Mouse (Mus musculus): ENCODE measurements around the gene Stard7. TPM values are rescaled to one million over a fixed set of nuclear protein-coding genes. Genes with fewer than 3 reads are reported as not detected.

The Stard7 gene
- 61.9 TPM for total RNA-seq (2023)

DNA sequence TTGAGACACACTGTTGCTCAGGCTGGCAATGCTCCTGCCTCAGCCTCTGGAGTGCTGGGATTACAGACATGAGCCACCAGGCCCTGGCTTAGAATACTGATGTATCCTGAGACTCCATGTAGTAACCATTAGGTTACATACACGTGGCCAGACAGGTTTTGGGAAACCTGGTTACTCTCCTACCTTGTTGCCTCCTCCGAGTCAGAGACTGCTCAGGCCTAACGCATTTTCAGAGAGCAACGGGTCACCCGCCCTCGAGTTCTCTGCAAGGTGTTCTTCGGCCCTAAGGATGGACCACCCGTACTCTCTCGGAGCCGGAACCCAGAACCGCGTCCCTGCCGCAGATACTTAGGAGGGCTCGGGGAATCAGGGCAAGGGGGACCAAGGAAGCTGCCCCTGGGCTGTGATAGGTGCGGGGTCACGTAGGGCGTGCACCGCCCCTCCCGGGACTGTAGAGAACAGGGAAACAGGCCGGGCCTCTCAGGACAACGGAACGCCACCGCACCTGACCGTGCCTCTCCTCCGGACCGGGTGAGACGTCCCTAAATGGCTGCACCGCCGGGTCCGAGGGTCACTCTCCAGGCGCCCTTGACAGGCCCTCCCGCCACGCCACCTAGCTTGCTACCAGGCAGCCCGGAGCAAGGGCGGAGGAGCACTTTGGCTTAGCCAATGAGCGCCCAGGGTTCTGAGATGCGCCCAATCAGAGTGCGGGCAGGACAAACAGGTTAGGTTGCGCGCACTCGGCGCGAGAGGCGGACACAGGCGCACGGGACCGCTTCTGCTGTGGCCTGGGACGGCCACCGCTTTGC lies at the start of gene Stard7:
Gene Stard7 (plus strand): TSS at position 728 of the 809 bp plus-strand sequence.

GRCm38 (mm10) chr2:127247592-127248333 lies 22.3 kb upstream of the Stard7 start, which contains the start of the genes Ciao1 and Tmem127:
Gene Ciao1 (minus strand): TSS chr2:127247816.
Gene Tmem127 (plus strand): TSS chr2:127247908.

DNA sequence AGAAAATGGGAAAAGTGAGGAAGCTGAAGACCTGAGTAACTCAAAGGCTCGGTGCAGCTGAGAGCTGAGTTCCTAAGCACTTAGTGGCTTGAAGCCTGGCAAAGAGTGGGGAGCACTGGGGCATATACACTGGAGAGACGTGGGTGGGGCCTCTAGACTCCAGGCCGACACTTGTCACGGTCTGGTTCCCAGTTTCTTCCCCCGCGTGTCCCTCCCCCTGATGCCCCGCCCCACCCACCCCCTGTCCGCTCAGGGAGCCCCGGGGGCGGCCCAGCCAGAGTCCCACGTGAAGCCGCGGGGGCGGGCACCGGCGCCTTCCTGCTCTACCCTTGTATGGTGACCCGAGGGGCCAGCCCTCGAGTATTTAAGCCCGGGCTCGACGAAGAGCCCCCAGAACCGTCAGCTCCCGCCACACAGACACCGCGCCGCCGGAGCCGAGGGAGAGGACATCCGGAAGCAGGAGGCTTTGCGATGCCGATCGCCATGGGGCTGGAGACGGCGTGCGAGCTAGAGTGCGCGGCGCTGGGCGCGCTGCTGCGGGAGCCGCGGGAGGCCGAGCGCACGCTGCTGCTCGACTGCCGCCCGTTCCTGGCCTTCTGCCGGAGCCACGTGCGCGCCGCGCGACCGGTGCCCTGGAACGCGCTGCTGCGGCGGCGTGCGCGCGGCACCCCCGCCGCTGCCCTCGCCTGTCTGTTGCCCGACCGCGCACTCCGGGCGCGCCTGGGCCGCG lies 65.9 kb downstream of the Stard7 start, which contains the start of gene Dusp2:
Gene Dusp2 (plus strand): TSS at position 393 of the 730 bp plus-strand sequence.

DNA sequence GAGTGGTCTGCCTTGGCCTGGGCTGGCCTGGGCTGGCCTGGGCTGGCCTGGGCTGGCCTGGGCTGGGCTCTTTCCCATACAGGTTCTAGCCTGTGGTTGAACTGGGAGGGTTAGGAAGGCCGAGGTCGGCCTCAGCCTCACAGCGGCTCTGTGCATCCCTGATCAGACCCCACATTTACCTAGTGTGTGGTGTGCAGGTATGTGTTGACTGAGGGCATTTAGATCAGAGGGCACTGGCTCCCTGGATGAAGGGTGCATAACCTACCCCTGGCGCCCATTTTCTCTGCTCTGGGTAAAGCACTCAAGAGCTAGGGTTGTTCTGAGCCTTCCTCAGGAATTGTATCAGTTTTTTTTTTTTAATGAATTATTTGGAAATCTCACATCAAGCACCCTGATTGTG lies 68.4 kb downstream of the Stard7 start, which contains the start of gene Astl:
Gene Astl (plus strand): TSS at position 224 of the 400 bp plus-strand sequence.

Other genes starting within 250 kb of the Stard7 start
- 16.3 TPM for gene Blvra, start 199.6 kb upstream of the Stard7 start, total RNA-seq (2023)
- gene Ncaph, start 136.3 kb upstream of the Stard7 start, total RNA-seq (2023) = 3.3 TPM
- gene Itpripl1, start 126.8 kb upstream of the Stard7 start, total RNA-seq (2023) = 17.2 TPM
- gene 1810024B03Rik, start 61.9 kb upstream of the Stard7 start, total RNA-seq (2023) = 1.5 TPM
- 159 TPM for gene Snrnp200, start 61.8 kb upstream of the Stard7 start, total RNA-seq (2023)
- 46.3 TPM for gene Ciao1, start 22.4 kb upstream of the Stard7 start, total RNA-seq (2023)
- gene Tmem127, start 22.3 kb upstream of the Stard7 start, total RNA-seq (2023) = 50.3 TPM
- gene Dusp2, start 65.9 kb downstream of the Stard7 start, total RNA-seq (2023) = 588 TPM
- 0.70 TPM for gene Astl, start 68.4 kb downstream of the Stard7 start, total RNA-seq (2023)
- not detected for gene Adra2b, start 93.0 kb downstream of the Stard7 start, total RNA-seq (2023)
- not detected for gene Gpat2, start 155.0 kb downstream of the Stard7 start, total RNA-seq (2023)
- gene Fahd2a, start 174.3 kb downstream of the Stard7 start, total RNA-seq (2023) = 13.0 TPM

All from CD8-positive naive resting alpha-beta T cell, adult 57 days (primary cell).